Mouse (Mus musculus) liver, embryonic 14.5 days (tissue): ENCODE results near the gene Glul. TPM values are rescaled to one million over a fixed set of nuclear protein-coding genes. Genes with fewer than 3 reads are reported as not detected.
"Not testable (repeated sequence)": the region's sequence is repeated elsewhere in the genome, so short reads cannot be mapped to it uniquely, and the experiment has no call there.

Experiments
- ATAC-seq: fragments of 200-750 bp; cut with Nextera tagmentation; 2 replicates; pipeline ENCODE4 v1.8.0; 2017; ENCODE audit warnings: moderate number of reproducible peaks, mild to moderate bottlenecking, moderate library complexity; ENCODE audit not compliant: insufficient read depth
- DNase-seq, 3 experiments: peaks; one replicate each; pipeline ENCODE4 v3.0.0-alpha.2; 2012 to 2013; ENCODE audit warnings: low read depth in 3 of 3, low spot score in 3 of 3
- H3K27ac ChIP-seq: fragments of 300-500 bp; sonication (generic); 2 replicates; pipeline ENCODE4 v1.5.1; 2014; ENCODE audit warnings: moderate library complexity, mild to moderate bottlenecking, control low read depth, inconsistent platforms
- H3K27me3 ChIP-seq: fragments of 300-500 bp; sonication (generic); 2 replicates; pipeline ENCODE4 v1.6.1; 2014; ENCODE audit warnings: mild to moderate bottlenecking, low read length, moderate library complexity; ENCODE audit not compliant: control insufficient read depth, insufficient read depth
- H3K36me3 ChIP-seq: fragments of 300-500 bp; sonication (generic); replicated peaks from 2 replicates; pipeline ENCODE4 v1.6.1; 2014; ENCODE audit warnings: low read depth; ENCODE audit not compliant: control insufficient read depth, insufficient read depth
- H3K4me1 ChIP-seq, 2 experiments: fragments of 200-500 bp in 1 of 2; fragments of 300-500 bp in 1 of 2; sonication (generic) in 1 of 2; replicated peaks; 2 replicates each; pipeline ENCODE4 v1.6.1; 2012 to 2014; ENCODE audit warnings: antibody characterized with exemption in 1 of 2, inconsistent platforms in 1 of 2, low read length in 1 of 2; ENCODE audit not compliant: control insufficient read depth in 2 of 2, insufficient read depth in 2 of 2
- H3K4me2 ChIP-seq: fragments of 300-500 bp; sonication (generic); 2 replicates; pipeline ENCODE4 v1.6.1; 2014; ENCODE audit warnings: low read depth, mild to moderate bottlenecking, control low read depth, moderate library complexity
- H3K4me3 ChIP-seq, 2 experiments: fragments of 200-500 bp in 1 of 2; fragments of 300-500 bp in 1 of 2; sonication (generic) in 1 of 2; 2 replicates each; pipeline ENCODE4 v1.5.1; 2012 to 2014; ENCODE audit warnings: low read depth in 2 of 2, low read length in 2 of 2, mild to moderate bottlenecking in 2 of 2, control low read depth in 1 of 2, inconsistent platforms in 1 of 2, moderate library complexity in 1 of 2; ENCODE audit not compliant: insufficient read depth in 1 of 2
- H3K9ac ChIP-seq: fragments of 300-500 bp; sonication (generic); replicated peaks from 2 replicates; pipeline ENCODE4 v1.6.1; 2014; ENCODE audit warnings: mild to moderate bottlenecking, control low read depth, moderate library complexity
- H3K9me3 ChIP-seq: fragments of 300-500 bp; sonication (generic); 2 replicates; pipeline ENCODE4 v1.6.1; 2016; ENCODE audit warnings: low read length, mixed read lengths; ENCODE audit not compliant: control insufficient read depth
- CTCF ChIP-seq: IDR thresholded peaks from 2 replicates; pipeline ENCODE4 v1.5.1; 2016; ENCODE audit warnings: antibody characterized with exemption, low read depth, control low read depth
- EP300 ChIP-seq: IDR thresholded peaks from 2 replicates; pipeline ENCODE4 v1.6.1; 2016; ENCODE audit warnings: antibody characterized with exemption, low read depth
- WGBS: fragments of 180-500 bp; shearing (Covaris S2); extraction: QIAGEN DNeasy Blood & Tissue Kit; methylation state at CpG from one replicate; pipeline ENCODE4 v1.1.7; 2014; ENCODE audit not compliant: insufficient replicate concordance; 5-methylcytosine and 5-hydroxymethylcytosine counted together
- polyA plus RNA-seq, 2 experiments: library from polyadenylated mRNA; depleted of rRNA in 1 of 2; stranded (reverse) in 1 of 2; unstranded in 1 of 2; fragments of >200 nt; fragmentation: Nextera tagmentation in 1 of 2; extraction: Ambion mirVana in 1 of 2; gene quantifications; 2 replicates each; pipeline versions ENCODE4 v1.2.1 to v1.2.3; 2012 to 2014

The Glul gene
- polyA plus RNA-seq (2012; rRNA removed) = 46.7 and 71.1 TPM in 2 replicates
- 101 and 103 TPM in 2 replicates for polyA plus RNA-seq (2014; fragmentation: Nextera tagmentation; extraction: Ambion mirVana)

GRCm38 (mm10) chr1:153899731-153900380 is at the start of gene Glul, which contains the start of gene Teddm2:
Gene Glul (plus strand): TSS chr1:153899944.
Gene Teddm2 (minus strand): TSS chr1:153900228.
- ATAC-seq (peak; percentile 92), DNase-seq (peak; percentile 87 to 90 (median 88))
- Histone ChIP-seq H3K27ac (peak within 1 kb of the TSS; percentile 94), H3K27me3 (no peaks in the 10 kb centered on the region), H3K36me3 (peaks cover 25% of the 10 kb centered on the region), H3K4me1 (peaks cover 10 to 13% of the 10 kb centered on the region in 2 experiments), H3K9ac (peak within 1 kb of the TSS; percentile 88), H3K4me2 (peak within 1 kb of the TSS; percentile 83), H3K9me3 (no peaks in the 10 kb centered on the region), H3K4me3 (peak within 1 kb of the TSS; percentile 75 to 77)
- TF ChIP-seq EP300 (peak; percentile 31; the same call in 1 of the 2 replicates), CTCF (no peak)
- 0% methylated on average over 51 of the region's 51 CpGs for WGBS

DNA sequence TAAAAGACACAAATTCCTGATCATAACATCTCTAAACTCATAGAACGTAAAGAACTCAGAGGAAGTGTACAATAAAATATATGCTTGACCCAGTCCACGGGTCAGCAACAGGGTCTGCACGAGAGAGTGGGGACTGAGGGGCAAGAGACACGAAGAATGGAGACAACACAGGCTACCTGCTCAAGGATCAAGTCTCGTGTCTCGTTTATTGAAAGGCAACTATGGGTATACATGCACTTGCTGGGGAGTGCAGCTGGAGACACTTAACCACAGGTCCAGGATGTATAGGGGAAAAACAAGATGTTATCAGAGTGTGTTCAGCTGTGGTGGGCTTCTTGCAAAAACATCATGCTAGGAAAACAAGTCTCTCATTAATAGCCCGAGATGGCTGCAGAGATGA is 47.0 kb upstream of the Glul start:
- not testable (repeated sequence) for H3K4me1 ChIP-seq, ATAC-seq, H3K4me2 ChIP-seq, H3K27ac ChIP-seq, H3K9me3 ChIP-seq, DNase-seq, H3K36me3 ChIP-seq, H3K9ac ChIP-seq, H3K4me3 ChIP-seq, H3K27me3 ChIP-seq
- 34% methylated on average over 7 of the region's 7 CpGs for WGBS

DNA sequence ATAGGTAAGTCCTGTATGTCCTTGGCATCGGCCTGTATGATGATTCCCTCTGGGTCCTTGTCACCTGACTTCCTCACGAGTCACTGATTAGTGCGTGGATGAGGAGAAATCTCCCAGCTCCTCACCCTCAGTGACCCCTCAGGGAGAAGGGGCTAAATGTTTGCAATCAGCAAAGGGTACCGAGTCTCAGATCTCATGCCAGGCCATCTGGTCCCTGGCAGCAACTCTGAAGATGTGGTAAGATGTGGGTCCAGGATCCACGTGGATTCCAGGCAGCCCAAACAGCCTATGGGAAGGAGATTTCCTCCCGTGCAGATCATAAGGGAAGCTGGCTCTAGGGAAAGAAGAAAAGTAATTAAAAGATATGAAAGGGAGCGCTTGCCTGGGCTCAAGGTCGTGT is 43.8 kb upstream of the Glul start:
- Histone ChIP-seq H3K27ac (no peak overlapping the region), H3K36me3 (no peaks in the 10 kb centered on the region), H3K9me3 (no peaks in the 10 kb centered on the region), H3K27me3 (no peaks in the 10 kb centered on the region), H3K4me1 (no peaks in the 10 kb centered on the region), H3K4me2 (no peak overlapping the region), H3K9ac (no peak overlapping the region), H3K4me3 (no peak overlapping the region)
- no peak for DNase-seq
- ATAC-seq = no peak
- TF ChIP-seq CTCF = no peak
- TF ChIP-seq EP300 = no peak
- 61% methylated on average over 8 of the region's 8 CpGs for WGBS

GRCm38 (mm10) chr1:153874045-153874444 is 25.7 kb upstream of the Glul start, which contains the start of gene Teddm1b:
Gene Teddm1b (plus strand): TSS chr1:153874345.
- H3K27ac ChIP-seq = no peak within 1 kb of the TSS
- H3K9me3 ChIP-seq = no peaks in the 10 kb centered on the region
- H3K4me1 ChIP-seq = no peaks in the 10 kb centered on the region
- no peak within 1 kb of the TSS for H3K4me3 ChIP-seq
- no peak within 1 kb of the TSS for H3K4me2 ChIP-seq
- DNase-seq = no peak
- TF ChIP-seq CTCF (no peak), EP300 (no peak)
- H3K36me3 ChIP-seq = no peaks in the 10 kb centered on the region
- H3K27me3 ChIP-seq = no peaks in the 10 kb centered on the region
- 67% methylated on average over 6 of the region's 6 CpGs for WGBS
- no peak for ATAC-seq
- H3K9ac ChIP-seq = no peak within 1 kb of the TSS

- not testable (repeated sequence) for H3K9me3 ChIP-seq, H3K4me2 ChIP-seq, H3K4me3 ChIP-seq, H3K27me3 ChIP-seq, H3K4me1 ChIP-seq, H3K9ac ChIP-seq, DNase-seq, ATAC-seq, H3K27ac ChIP-seq, H3K36me3 ChIP-seq
- WGBS = 78% methylated on average over 17 of the region's 17 CpGs
Observed at GRCm38 (mm10) chr1:153880391-153880790, 19.4 kb upstream of the Glul start.
